Mouse (Mus musculus): ENCODE data around the gene Ambra1.

- TF ChIP-seq CTCF (IDR thresholded peaks at IDR 0.05; ENCODE audit: control insufficient read depth, insufficient read depth, insufficient replicate concordance, low read depth, low read length) (no peak), POLR2A (IDR thresholded peaks at IDR 0.05; ENCODE audit: control insufficient read depth, low read depth, low read length) (no peak)
Observed at GRCm38 (mm10) chr2:91876806-91877140, 146.8 kb downstream of the Ambra1 start.
